In the genomic region with DNA sequence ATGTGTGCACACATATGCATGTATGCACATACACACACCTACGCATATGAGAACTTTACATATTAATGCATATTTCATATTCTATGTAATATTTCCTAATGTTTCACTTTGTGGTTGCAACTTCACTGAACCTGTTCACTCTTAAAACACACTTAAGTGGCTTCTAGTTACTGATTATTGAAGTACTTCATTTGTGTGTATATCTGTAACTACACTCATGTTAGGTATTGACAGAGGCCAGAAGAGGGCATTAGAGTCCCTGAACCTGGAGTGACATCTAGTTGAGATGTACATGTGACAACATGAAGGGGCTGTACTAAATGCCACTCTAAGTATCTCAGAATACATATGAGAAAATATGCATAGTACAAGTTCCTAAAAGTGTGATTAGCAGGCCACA, we compare ENCODE assay signal across 25 mouse cellular contexts.
A peak's percentile ranks its signal among the peaks of the same experiment; 100 is the strongest.
DNase-seq lines count a peak whose midpoint lies in the region; ATAC-seq and TF ChIP-seq lines count a peak whose summit lies in the region.
"Had no signal": no experiment of that assay in that cellular context is flagged by ENCODE, and none has a peak within 500 bp of the region (broad histone marks: within the 10 kb centered on the region; RNA-seq: fewer than 3 reads in every experiment).

No protein-coding gene starts in this region.

- H3K9ac ChIP-seq in lung, postnatal 0 days (replicated peaks; ENCODE audit: low read depth) = no peak overlapping the region
- no peak overlapping the region for H3K9ac ChIP-seq in CH12.LX (ENCODE audit: insufficient read depth, low read depth)
- no peak overlapping the region for H3K9ac ChIP-seq in stomach, postnatal 0 days (ENCODE audit: low read length)
- H3K9ac ChIP-seq: embryonic facial prominence, embryonic 13.5 days; embryonic facial prominence, embryonic 15.5 days; forebrain, embryonic 12.5 days had no signal

- no peak overlapping the region for H3K4me3 ChIP-seq in kidney, adult 2 months (ENCODE audit: insufficient read depth, low read depth, low read length)
- H3K4me3 ChIP-seq in lung, postnatal 0 days (ENCODE audit: low read depth, low read length) = no peak overlapping the region
- no peak overlapping the region for H3K4me3 ChIP-seq in CH12.LX (replicated peaks in 1 of 3; ENCODE audit: low read depth in 2 of 3, low read length in 2 of 3, poor library complexity in 1 of 3)
- H3K4me3 ChIP-seq in stomach, postnatal 0 days (ENCODE audit: low read depth, low read length) = no peak overlapping the region
- H3K4me3 ChIP-seq: embryonic facial prominence, embryonic 13.5 days; embryonic facial prominence, embryonic 15.5 days; erythroblast, embryonic 14.5 days; forebrain, embryonic 10.5 days; forebrain, embryonic 12.5 days had no signal

- no peaks in the 10 kb centered on the region for H3K36me3 ChIP-seq in kidney, adult 2 months (ENCODE audit: control insufficient read depth, insufficient read depth, low read length)
- no peaks in the 10 kb centered on the region for H3K36me3 ChIP-seq in lung, postnatal 0 days (ENCODE audit: insufficient read depth, low read length)
- H3K36me3 ChIP-seq in CH12.LX (replicated peaks in 1 of 2; ENCODE audit: control insufficient read depth in 1 of 2, insufficient read depth in 1 of 2, low read length in 1 of 2) = no peaks in the 10 kb centered on the region
- H3K36me3 ChIP-seq in stomach, postnatal 0 days (ENCODE audit: control insufficient read depth, insufficient read depth, low read length) = no peaks in the 10 kb centered on the region
- H3K36me3 ChIP-seq: embryonic facial prominence, embryonic 13.5 days; embryonic facial prominence, embryonic 15.5 days; forebrain, embryonic 10.5 days; forebrain, embryonic 12.5 days had no signal

- peak; percentile 17 for DNase-seq in kidney, adult 2 months
- no peak for DNase-seq in kidney, adult 18-20 months
- DNase-seq in lung, postnatal 0 days (ENCODE audit: low spot score) = peak; percentile 51
- no peak for DNase-seq in lung, postnatal 4 days
- DNase-seq in CH12.LX (ENCODE audit: extremely low read depth) = peak; percentile 4
- no peak for DNase-seq in stomach, postnatal 0 days (ENCODE audit: low spot score)
- DNase-seq: adrenal gland, adult 2 months; adrenal gland, postnatal 10 days; adrenal gland, postnatal 25 days; B cell, adult 2 months; cerebellum, adult 11 months; cerebellum, adult 18-20 months; cerebellum, adult 8-10 months; cerebellum, adult 9-11 months; cerebellum, postnatal 14 days; cerebellum, postnatal 36 days; embryo, embryonic 11 days had no signal

- TF ChIP-seq POLR2A in kidney, adult 2 months (IDR thresholded peaks at IDR 0.05; ENCODE audit: low read depth, low read length) = no peak
- TF ChIP-seq POLR2A in CH12.LX (IDR thresholded peaks at IDR 0.05; ENCODE audit: low read depth, low read length) = no peak

- ATAC-seq in lung, postnatal 0 days = peak; percentile 58
- ATAC-seq in stomach, postnatal 0 days (ENCODE audit: low FRiP score, low TSS enrichment) = no peak
- ATAC-seq: CD4-positive, CD25-positive, alpha-beta regulatory T cell, adult 4 months; forebrain, embryonic 14.5 days; forebrain, embryonic 16.5 days had no signal

- 96% methylated on average over 1 of the region's 1 CpGs for WGBS in kidney, adult 2 months
- WGBS in lung, postnatal 0 days = 72% methylated on average over 1 of the region's 1 CpGs
- 100% methylated on average over 1 of the region's 1 CpGs for WGBS in stomach, postnatal 0 days

- H3K4me2 ChIP-seq in lung, postnatal 0 days (replicated peaks; ENCODE audit: low read depth, low read length) = no peak overlapping the region
- no peak overlapping the region for H3K4me2 ChIP-seq in CH12.LX (ENCODE audit: insufficient read depth, low read depth, poor library complexity, severe bottlenecking)
- H3K4me2 ChIP-seq in stomach, postnatal 0 days (replicated peaks; ENCODE audit: low read depth) = no peak overlapping the region
- H3K4me2 ChIP-seq: embryonic facial prominence, embryonic 13.5 days; embryonic facial prominence, embryonic 15.5 days; forebrain, embryonic 12.5 days had no signal

- in situ Hi-C loops in CH12.LX (cut with MboI; ENCODE audit: low pct_ligation_motif_present, low pct_unique_long_range_greater_than_20kb, low sequenced_read_pairs) = no loop called here

- no peaks in the 10 kb centered on the region for H3K4me1 ChIP-seq in kidney, adult 2 months (ENCODE audit: control insufficient read depth, insufficient read depth, low read length)
- no peaks in the 10 kb centered on the region for H3K4me1 ChIP-seq in lung, postnatal 0 days (ENCODE audit: insufficient read depth, low read depth, low read length)
- H3K4me1 ChIP-seq in CH12.LX (ENCODE audit: control insufficient read depth in 1 of 2, insufficient read depth in 2 of 2) = no peaks in the 10 kb centered on the region
- no peaks in the 10 kb centered on the region for H3K4me1 ChIP-seq in stomach, postnatal 0 days (replicated peaks; ENCODE audit: control insufficient read depth, insufficient read depth)
- H3K4me1 ChIP-seq: embryonic facial prominence, embryonic 13.5 days; embryonic facial prominence, embryonic 15.5 days; forebrain, embryonic 10.5 days; forebrain, embryonic 12.5 days had no signal

- no peaks in the 10 kb centered on the region for H3K9me3 ChIP-seq in lung, postnatal 0 days (ENCODE audit: low read length)
- H3K9me3 ChIP-seq in CH12.LX (replicated peaks; ENCODE audit: low read length) = no peaks in the 10 kb centered on the region
- H3K9me3 ChIP-seq in stomach, postnatal 0 days (ENCODE audit: control insufficient read depth, low read length) = no peaks in the 10 kb centered on the region
- H3K9me3 ChIP-seq: embryonic facial prominence, embryonic 13.5 days; embryonic facial prominence, embryonic 15.5 days; forebrain, embryonic 10.5 days; forebrain, embryonic 12.5 days had no signal

- H3K27ac ChIP-seq in kidney, adult 2 months (ENCODE audit: insufficient read depth, low read depth, low read length) = no peak overlapping the region
- no peak overlapping the region for H3K27ac ChIP-seq in lung, postnatal 0 days (ENCODE audit: low read length)
- H3K27ac ChIP-seq in CH12.LX (ENCODE audit: insufficient read depth, low read depth) = no peak overlapping the region
- no peak overlapping the region for H3K27ac ChIP-seq in stomach, postnatal 0 days (replicated peaks)
- H3K27ac ChIP-seq: embryonic facial prominence, embryonic 13.5 days; embryonic facial prominence, embryonic 15.5 days; forebrain, embryonic 10.5 days; forebrain, embryonic 12.5 days had no signal

- TF ChIP-seq RAD21 in CH12.LX (IDR thresholded peaks at IDR 0.05; ENCODE audit: low read depth, low read length) = peak; percentile 33

- no peaks in the 10 kb centered on the region for H3K27me3 ChIP-seq in kidney, adult 2 months (replicated peaks; ENCODE audit: control insufficient read depth, insufficient read depth, low read length)
- H3K27me3 ChIP-seq in lung, postnatal 0 days (replicated peaks; ENCODE audit: insufficient read depth, low read length) = no peaks in the 10 kb centered on the region; the same call in 1 of the 2 replicates
- no peaks in the 10 kb centered on the region for H3K27me3 ChIP-seq in CH12.LX (replicated peaks)
- H3K27me3 ChIP-seq in stomach, postnatal 0 days (ENCODE audit: control insufficient read depth, insufficient read depth, low read length) = no peaks in the 10 kb centered on the region
- H3K27me3 ChIP-seq: embryonic facial prominence, embryonic 13.5 days; embryonic facial prominence, embryonic 15.5 days; forebrain, embryonic 12.5 days had no signal

- dilution Hi-C loops in CH12.LX (cut with MboI; ENCODE audit: extremely low pct_ligation_motif_present, extremely low pct_unique_long_range_greater_than_20kb, low sequenced_read_pairs) = no loop called here

- H3K79me2 ChIP-seq in CH12.LX (replicated peaks; ENCODE audit: control insufficient read depth, extremely low read depth, insufficient read depth, poor library complexity, severe bottlenecking) = no peaks in the 10 kb centered on the region

- no peak for TF ChIP-seq CTCF in kidney, adult 2 months (conservative IDR thresholded peaks at IDR 0.05; ENCODE audit: insufficient read depth, insufficient read length, low read depth, low read length)
- TF ChIP-seq CTCF in lung, postnatal 0 days (IDR thresholded peaks at IDR 0.05) = no peak; the same call in 1 of the 2 replicates
- TF ChIP-seq CTCF in CH12.LX (conservative IDR thresholded peaks at IDR 0.05 in 1 of 2, IDR thresholded peaks at IDR 0.05 in 1 of 2; ENCODE audit: low read depth in 2 of 2, low read length in 2 of 2) = no peak
- no peak for TF ChIP-seq CTCF in stomach, postnatal 0 days (IDR thresholded peaks at IDR 0.05; ENCODE audit: low read depth)

- no peak for TF ChIP-seq EP300 in lung, postnatal 0 days (IDR thresholded peaks at IDR 0.05)
- no peak for TF ChIP-seq EP300 in CH12.LX (IDR thresholded peaks at IDR 0.05; ENCODE audit: low read length)
- no peak for TF ChIP-seq EP300 in stomach, postnatal 0 days (optimal IDR thresholded peaks at IDR 0.05)

TF ChIP-seq in CH12.LX, 34 proteins besides CTCF, POLR2A, EP300 and RAD21:
- TF ChIP-seq NRF1 (IDR thresholded peaks at IDR 0.05; ENCODE audit: low read depth, low read length) = no peak
- TF ChIP-seq PAX5 (IDR thresholded peaks at IDR 0.05; ENCODE audit: low read length) = no peak
- no peak for TF ChIP-seq SIN3A (IDR thresholded peaks at IDR 0.05; ENCODE audit: low read length)
- no peak for TF ChIP-seq E2F4 (IDR thresholded peaks at IDR 0.05; ENCODE audit: insufficient replicate concordance, low read depth, low read length)
- no peak for TF ChIP-seq KAT2A (IDR thresholded peaks at IDR 0.05; ENCODE audit: insufficient replicate concordance, low read length)
- TF ChIP-seq NELFE (IDR thresholded peaks at IDR 0.05; ENCODE audit: low read depth, low read length) = no peak

Comparison
In these comparisons a context has a peak if more than half of its experiments do, and no peak if none do; other contexts are left out.
1. DNase-seq: peak in kidney, adult 2 months (single experiment), lung, postnatal 0 days (single experiment) and CH12.LX (single experiment); none in kidney, adult 18-20 months (single experiment), lung, postnatal 4 days (0 of 2) and stomach, postnatal 0 days (single experiment).